Mouse (Mus musculus) C2C12 (cell line): ENCODE measurements around the gene Mcrip1.

Experiments
- CTCF ChIP-seq: IDR thresholded peaks from one replicate; pipeline ENCODE4 v1.5.1; 2011; ENCODE audit not compliant: control insufficient read depth, insufficient read depth, insufficient read length
- MAX ChIP-seq: IDR thresholded peaks from one replicate; pipeline ENCODE4 v1.6.1; 2011; ENCODE audit warnings: mild to moderate bottlenecking, control low read depth
- MYOD1 ChIP-seq: IDR thresholded peaks from one replicate; pipeline ENCODE4 v1.6.1; 2011; ENCODE audit warnings: low read depth; ENCODE audit not compliant: control insufficient read depth, insufficient read length
- MYOG ChIP-seq: IDR thresholded peaks from one replicate; pipeline ENCODE4 v1.6.1; 2011; ENCODE audit not compliant: control insufficient read depth, insufficient read length; ENCODE audit errors: extremely low read depth
- USF1 ChIP-seq: IDR thresholded peaks from one replicate; pipeline ENCODE4 v1.6.1; 2011; ENCODE audit warnings: low read depth, mild to moderate bottlenecking, control low read depth, moderate library complexity

DNA sequence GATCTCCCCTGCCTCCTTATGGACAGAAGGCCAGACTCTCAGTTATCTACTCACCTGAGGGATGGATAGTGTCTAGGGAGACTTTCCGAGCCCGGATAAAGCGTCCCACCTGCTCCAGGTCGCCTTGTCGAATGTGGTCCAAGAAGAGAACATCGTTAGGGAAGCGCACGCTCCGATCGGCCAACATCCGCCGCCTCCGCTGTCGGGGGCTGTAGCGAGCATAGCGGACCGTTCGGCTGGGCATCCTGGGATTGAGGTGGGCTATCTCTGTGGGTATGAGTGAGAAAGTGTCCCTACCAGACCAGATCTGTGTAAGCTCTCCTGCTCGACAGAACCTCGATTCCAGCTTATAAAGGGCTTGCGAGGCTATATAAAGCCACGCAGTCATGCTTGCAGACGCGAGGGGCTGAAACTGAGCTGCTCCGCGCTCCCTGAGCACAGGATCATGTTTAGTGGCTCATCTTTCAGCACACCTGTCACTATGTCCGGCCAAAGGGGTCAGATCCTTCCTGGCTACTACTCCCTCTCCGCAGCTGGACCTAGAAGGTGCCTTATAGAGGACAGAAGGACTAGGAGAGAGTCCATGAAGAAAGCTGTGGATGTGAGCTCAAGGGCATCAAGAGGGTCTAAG, 1.4 kb upstream of the Mcrip1 start, which contains the start of gene Ppp1r27:
- TF ChIP-seq CTCF: no peak
- no peak for TF ChIP-seq MAX
- no peak for TF ChIP-seq USF1
- TF ChIP-seq MYOD1: no peak
- TF ChIP-seq MYOG: no peak
